Mouse (Mus musculus): ENCODE data around the gene Dab1.

DNA sequence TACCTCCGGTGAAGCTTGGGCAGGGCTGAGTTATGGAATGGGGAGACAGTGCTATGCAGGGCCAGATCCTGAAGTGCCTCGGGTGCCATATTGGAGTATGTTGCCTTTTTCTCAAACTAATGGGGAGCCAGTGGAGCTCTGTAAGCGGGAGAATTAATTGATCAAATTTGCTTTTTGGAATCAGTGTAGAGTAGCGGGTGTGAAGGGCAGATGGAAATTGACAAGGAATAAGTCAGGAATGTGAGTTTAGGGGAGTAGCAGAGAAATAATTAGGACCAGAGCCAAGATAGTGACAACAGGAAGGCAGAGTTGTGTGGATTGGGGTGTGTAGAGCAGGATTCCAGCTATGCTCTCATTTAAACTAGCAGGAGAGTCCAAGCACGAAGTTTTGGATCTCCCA is 784.9 kb downstream of the Dab1 start:
- TF ChIP-seq CTCF (IDR thresholded peaks at IDR 0.05; ENCODE audit: low read depth, low read length), result no peak
- no peak for TF ChIP-seq POLR2A (IDR thresholded peaks at IDR 0.05; ENCODE audit: extremely low read depth, insufficient read depth, low read length)
